Mouse (Mus musculus): ENCODE data around the gene Wdr54. TPM values are rescaled to one million over a fixed set of nuclear protein-coding genes. Genes with fewer than 3 reads are reported as not detected.

Wdr54 gene
- polyA plus RNA-seq, 1 experiment from 2014 or later, result 1.0 TPM

- H3K27ac ChIP-seq (ENCODE audit: low read depth, low read length), result no peak overlapping the region
Observed at GRCm38 (mm10) chr6:83116373-83117164, 39.6 kb downstream of the Wdr54 start.

GRCm38 (mm10) chr6:83115682-83116372, 40.4 kb downstream of the Wdr54 start:
- Histone ChIP-seq H3K4me1 (replicated peaks; ENCODE audit: control insufficient read depth, insufficient read depth, low read length) (0 out of 2 replicates have a peak, but pooled peaks cover 5% of the 10 kb centered on the region), H3K4me3 (ENCODE audit: low read depth, low read length) (peak overlapping the region; percentile 61), H3K27ac (ENCODE audit: low read depth, low read length) (peak overlapping the region; percentile 83), H3K9ac (ENCODE audit: low read depth, low read length) (peak overlapping the region; percentile 77), H3K9me3 (ENCODE audit: control insufficient read depth) (no peaks in the 10 kb centered on the region), H3K4me2 (replicated peaks; ENCODE audit: low read depth) (peak overlapping the region; percentile 89), H3K36me3 (ENCODE audit: control insufficient read depth, insufficient read depth) (peaks cover 14% of the 10 kb centered on the region), H3K27me3 (replicated peaks; ENCODE audit: control insufficient read depth, insufficient read depth, low read length) (no peaks in the 10 kb centered on the region)
- peak; percentile 60 for ATAC-seq
- under 1% methylated on average over 41 of the region's 48 CpGs for WGBS
- no peak for TF ChIP-seq CTCF (IDR thresholded peaks at IDR 0.05; ENCODE audit: low read depth)

More at GRCm38 (mm10) chr6:83116373-83117164, 39.6 kb downstream of the Wdr54 start:
- 0 out of 2 replicates have a peak, but pooled peaks cover 5% of the 10 kb centered on the region for H3K4me1 ChIP-seq (replicated peaks; ENCODE audit: control insufficient read depth, insufficient read depth, low read length)
- ATAC-seq, result no peak
- H3K4me2 ChIP-seq (replicated peaks; ENCODE audit: low read depth), result peak overlapping the region; percentile 89
- no peak for TF ChIP-seq CTCF (IDR thresholded peaks at IDR 0.05; ENCODE audit: low read depth)
- whole genome bisulfite sequencing, result 66% methylated on average over 11 of the region's 11 CpGs
- peak overlapping the region; percentile 77 for H3K9ac ChIP-seq (ENCODE audit: low read depth, low read length)
- H3K36me3 ChIP-seq (ENCODE audit: control insufficient read depth, insufficient read depth), result peaks cover 14% of the 10 kb centered on the region
- H3K27me3 ChIP-seq (replicated peaks; ENCODE audit: control insufficient read depth, insufficient read depth, low read length), result no peaks in the 10 kb centered on the region
- peak overlapping the region; percentile 61 for H3K4me3 ChIP-seq (ENCODE audit: low read depth, low read length)
- no peaks in the 10 kb centered on the region for H3K9me3 ChIP-seq (ENCODE audit: control insufficient read depth)

GRCm38 (mm10) chr6:83115011-83115671, 41.1 kb downstream of the Wdr54 start, which contains the start of gene Mogs:
Gene Mogs (plus strand): TSS chr6:83115496.
- peaks cover 14% of the 10 kb centered on the region for H3K36me3 ChIP-seq (ENCODE audit: control insufficient read depth, insufficient read depth)
- H3K4me3 ChIP-seq (ENCODE audit: low read depth, low read length), result peak within 1 kb of the TSS; percentile 61
- TF ChIP-seq CTCF (IDR thresholded peaks at IDR 0.05; ENCODE audit: low read depth), result peak; percentile 78
- H3K9ac ChIP-seq (ENCODE audit: low read depth, low read length), result peak within 1 kb of the TSS; percentile 77
- no peaks in the 10 kb centered on the region for H3K9me3 ChIP-seq (ENCODE audit: control insufficient read depth)
- H3K27ac ChIP-seq (ENCODE audit: low read depth, low read length), result peak within 1 kb of the TSS; percentile 83
- H3K4me1 ChIP-seq (replicated peaks; ENCODE audit: control insufficient read depth, insufficient read depth, low read length), result 0 out of 2 replicates have a peak, but pooled peaks cover 5% of the 10 kb centered on the region
- under 1% methylated on average over 54 of the region's 58 CpGs for WGBS
- H3K27me3 ChIP-seq (replicated peaks; ENCODE audit: control insufficient read depth, insufficient read depth, low read length), result no peaks in the 10 kb centered on the region
- peak within 1 kb of the TSS; percentile 89 for H3K4me2 ChIP-seq (replicated peaks; ENCODE audit: low read depth)
- peak; percentile 93 for ATAC-seq

GRCm38 (mm10) chr6:83111510-83112136, 44.6 kb downstream of the Wdr54 start:
- TF ChIP-seq CTCF (IDR thresholded peaks at IDR 0.05; ENCODE audit: low read depth), result no peak
- no peak for ATAC-seq
- H3K36me3 ChIP-seq (ENCODE audit: control insufficient read depth, insufficient read depth), result 0 out of 2 replicates have a peak, but pooled peaks cover 5% of the 10 kb centered on the region
- H3K4me3 ChIP-seq (ENCODE audit: low read depth, low read length), result no peak overlapping the region
- 86% methylated on average over 4 of the region's 4 CpGs for WGBS
- 0 out of 2 replicates have a peak, but pooled peaks cover 8% of the 10 kb centered on the region for H3K4me1 ChIP-seq (replicated peaks; ENCODE audit: control insufficient read depth, insufficient read depth, low read length)
- H3K9me3 ChIP-seq (ENCODE audit: control insufficient read depth), result no peaks in the 10 kb centered on the region
- H3K27me3 ChIP-seq (replicated peaks; ENCODE audit: control insufficient read depth, insufficient read depth, low read length), result no peaks in the 10 kb centered on the region
- H3K4me2 ChIP-seq (replicated peaks; ENCODE audit: low read depth), result no peak overlapping the region
- no peak overlapping the region for H3K9ac ChIP-seq (ENCODE audit: low read depth, low read length)
- H3K27ac ChIP-seq (ENCODE audit: low read depth, low read length), result no peak overlapping the region

- Histone ChIP-seq H3K4me2 (replicated peaks; ENCODE audit: low read depth) (peak within 1 kb of the TSS; percentile 90), H3K4me1 (replicated peaks; ENCODE audit: control insufficient read depth, insufficient read depth, low read length) (0 out of 2 replicates have a peak, but pooled peaks cover 3% of the 10 kb centered on the region), H3K9ac (ENCODE audit: low read depth, low read length) (peak within 1 kb of the TSS; percentile 92), H3K27me3 (replicated peaks; ENCODE audit: control insufficient read depth, insufficient read depth, low read length) (no peaks in the 10 kb centered on the region), H3K9me3 (ENCODE audit: control insufficient read depth) (no peaks in the 10 kb centered on the region), H3K27ac (ENCODE audit: low read depth, low read length) (peak within 1 kb of the TSS; percentile 79), H3K36me3 (ENCODE audit: control insufficient read depth, insufficient read depth) (peaks cover 11% of the 10 kb centered on the region; the same call in 1 of the 2 replicates), H3K4me3 (ENCODE audit: low read depth, low read length) (peak within 1 kb of the TSS; percentile 85)
- under 1% methylated on average over 76 of the region's 76 CpGs for WGBS
- peak; percentile 80 for ATAC-seq
- no peak for TF ChIP-seq CTCF (IDR thresholded peaks at IDR 0.05; ENCODE audit: low read depth)
Observed at GRCm38 (mm10) chr6:83108762-83109668, 47.2 kb downstream of the Wdr54 start, which contains the start of gene Mrpl53. Gene Mrpl53 (plus strand): TSS chr6:83109040.

Measured in intestine, postnatal 0 days (tissue).